Mouse (Mus musculus) stomach, embryonic 15.5 days (tissue): ENCODE measurements at regions not wholly inside any gene's neighbourhood (a gene's known extent, or its start where the extent isn't known, plus 50 kb on each side); places are given as distances from the start of the nearest gene placed in this dataset.

Source experiments
- ATAC-seq: fragments of 200-750 bp; cut with Nextera tagmentation; 2 replicates; pipeline ENCODE4 v1.8.0; 2017; ENCODE audit warnings: low read depth, moderate number of reproducible peaks, moderate TSS enrichment; ENCODE audit not compliant: insufficient read depth, low FRiP score
- H3K27ac ChIP-seq: fragments of 300-500 bp; sonication (generic); 2 replicates; pipeline ENCODE4 v1.5.1; 2015; ENCODE audit warnings: mild to moderate bottlenecking, inconsistent platforms
- H3K27me3 ChIP-seq: fragments of 300-500 bp; sonication (generic); replicated peaks from 2 replicates; pipeline ENCODE4 v1.6.1; 2015; ENCODE audit warnings: inconsistent platforms
- H3K36me3 ChIP-seq: fragments of 300-500 bp; sonication (generic); 2 replicates; pipeline ENCODE4 v1.6.1; 2015; ENCODE audit warnings: inconsistent platforms
- H3K4me1 ChIP-seq: fragments of 300-500 bp; sonication (generic); 2 replicates; pipeline ENCODE4 v1.6.1; 2015; ENCODE audit warnings: inconsistent platforms
- H3K4me2 ChIP-seq: fragments of 300-500 bp; sonication (generic); 2 replicates; pipeline ENCODE4 v1.6.1; 2015; ENCODE audit warnings: mild to moderate bottlenecking, inconsistent platforms
- H3K4me3 ChIP-seq: fragments of 300-500 bp; sonication (generic); replicated peaks from 2 replicates; pipeline ENCODE4 v1.5.1; 2015; ENCODE audit warnings: inconsistent platforms
- H3K9ac ChIP-seq: fragments of 300-500 bp; sonication (generic); 2 replicates; pipeline ENCODE4 v1.6.1; 2015; ENCODE audit warnings: inconsistent platforms
- H3K9me3 ChIP-seq: fragments of 300-500 bp; sonication (generic); 2 replicates; pipeline ENCODE4 v1.6.1; 2016; ENCODE audit warnings: inconsistent platforms
- WGBS: fragments of 180-500 bp; shearing (Covaris S2); methylation state at CpG from one replicate; pipeline ENCODE4 v1.1.7; 2015; 5-methylcytosine and 5-hydroxymethylcytosine counted together

GRCm38 (mm10) chr13:116619105-116619504, 309.6 kb upstream of the Isl1 start:
- Histone ChIP-seq H3K4me2 (no peak overlapping the region), H3K9ac (no peak overlapping the region), H3K27ac (no peak overlapping the region), H3K9me3 (no peaks in the 10 kb centered on the region), H3K4me1 (no peaks in the 10 kb centered on the region), H3K36me3 (no peaks in the 10 kb centered on the region), H3K27me3 (no peaks in the 10 kb centered on the region), H3K4me3 (no peak overlapping the region)
- 77% methylated on average over 5 of the region's 5 CpGs for WGBS
- no peak for ATAC-seq

GRCm38 (mm10) chr13:116596346-116596745, 286.9 kb upstream of the Isl1 start:
- Histone ChIP-seq H3K9me3 (no peaks in the 10 kb centered on the region), H3K4me2 (no peak overlapping the region), H3K4me1 (no peaks in the 10 kb centered on the region), H3K27me3 (no peaks in the 10 kb centered on the region), H3K27ac (no peak overlapping the region), H3K36me3 (no peaks in the 10 kb centered on the region), H3K9ac (no peak overlapping the region), H3K4me3 (no peak overlapping the region)
- 88% methylated on average over 4 of the region's 4 CpGs for WGBS
- no peak for ATAC-seq

DNA sequence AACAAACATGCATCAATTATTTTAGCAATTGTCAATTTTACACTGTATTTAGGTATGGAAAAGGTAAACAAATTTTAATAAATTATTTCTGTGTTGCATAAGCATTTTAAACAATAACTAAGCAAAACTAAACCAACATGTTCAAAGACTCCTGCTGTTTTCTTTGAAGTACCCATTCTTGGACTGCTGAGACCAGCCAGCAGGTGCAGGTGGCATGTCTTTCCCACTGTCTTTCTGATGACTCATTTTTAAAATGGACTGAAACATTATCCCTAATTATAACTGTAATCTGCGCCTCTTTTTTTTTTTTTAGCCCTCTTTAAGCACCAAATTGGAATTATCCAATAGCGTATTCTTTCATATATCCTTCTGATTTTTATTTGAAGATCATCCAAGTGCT, 286.0 kb upstream of the Isl1 start:
- 90% methylated on average over 2 of the region's 2 CpGs for WGBS
- no peaks in the 10 kb centered on the region for H3K27me3 ChIP-seq
- H3K4me2 ChIP-seq: no peak overlapping the region

DNA sequence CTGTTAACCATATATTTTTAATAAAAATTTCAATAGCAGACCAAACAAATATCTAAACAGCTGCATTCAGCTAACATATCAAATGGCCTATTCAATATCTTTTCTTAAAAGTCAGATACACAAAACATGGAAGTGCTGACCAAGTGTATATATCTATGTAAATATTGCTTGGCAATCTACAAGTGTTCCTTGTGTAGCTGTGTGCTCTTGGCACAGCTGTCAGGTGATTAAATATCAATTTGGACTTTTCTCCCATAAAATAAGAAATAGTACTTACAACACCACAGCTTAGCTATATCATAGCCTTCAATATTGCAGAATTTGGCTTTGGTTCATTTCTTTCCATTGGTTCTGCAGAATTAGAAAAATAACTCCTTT, 266.5 kb upstream of the Isl1 start:
- no peak overlapping the region for H3K4me2 ChIP-seq
- no peak for ATAC-seq

More for the DNA sequence above, 286.0 kb upstream of the Isl1 start:
- Histone ChIP-seq H3K36me3 (no peaks in the 10 kb centered on the region), H3K27ac (no peak overlapping the region), H3K9ac (no peak overlapping the region), H3K4me1 (no peaks in the 10 kb centered on the region), H3K9me3 (no peaks in the 10 kb centered on the region), H3K4me3 (no peak overlapping the region)
- no peak for ATAC-seq

DNA sequence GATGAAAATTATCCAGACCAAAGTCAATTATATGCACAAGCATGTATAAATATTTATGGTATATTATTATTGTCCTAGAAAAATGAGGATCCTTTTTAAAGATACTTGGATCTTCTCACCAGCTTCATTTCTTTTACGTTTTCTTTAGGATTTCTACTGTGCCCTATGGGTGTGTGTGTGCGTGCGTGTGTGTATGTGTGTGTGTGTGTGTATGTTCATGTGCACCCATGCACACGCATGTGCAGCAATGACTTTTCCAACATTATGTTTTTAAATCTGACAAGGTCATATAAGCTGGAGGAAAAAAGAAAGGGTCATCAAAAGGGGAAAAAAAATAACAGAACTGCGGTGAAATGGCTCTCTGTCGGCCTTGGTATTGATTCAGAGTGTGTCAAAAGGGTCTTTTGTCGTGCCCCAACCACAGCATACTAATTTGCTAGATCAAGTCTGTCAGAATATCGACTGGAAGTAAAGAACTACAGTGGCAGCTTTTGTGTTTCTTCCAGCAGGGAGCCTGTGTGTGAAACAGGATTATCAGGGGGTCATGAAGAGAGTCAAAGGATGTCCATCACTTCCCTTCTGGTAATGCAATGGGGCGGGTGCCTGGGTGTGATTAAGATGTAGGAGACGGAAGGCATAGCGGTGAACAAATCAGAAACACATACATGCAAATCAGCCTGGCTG, 265.9 kb upstream of the Isl1 start:
- Histone ChIP-seq H3K4me2 (no peak overlapping the region), H3K4me3 (no peak overlapping the region), H3K27ac (no peak overlapping the region), H3K9ac (no peak overlapping the region), H3K27me3 (no peaks in the 10 kb centered on the region), H3K9me3 (no peaks in the 10 kb centered on the region), H3K36me3 (no peaks in the 10 kb centered on the region), H3K4me1 (no peaks in the 10 kb centered on the region)
- WGBS: 64% methylated on average over 11 of the region's 11 CpGs
- ATAC-seq: no peak

More for the DNA sequence above, 266.5 kb upstream of the Isl1 start:
- no peak overlapping the region for H3K4me3 ChIP-seq
- no peak overlapping the region for H3K27ac ChIP-seq
- no peak overlapping the region for H3K9ac ChIP-seq
- H3K36me3 ChIP-seq: no peaks in the 10 kb centered on the region
- H3K27me3 ChIP-seq: no peaks in the 10 kb centered on the region
- H3K4me1 ChIP-seq: no peaks in the 10 kb centered on the region
- H3K9me3 ChIP-seq: no peaks in the 10 kb centered on the region

DNA sequence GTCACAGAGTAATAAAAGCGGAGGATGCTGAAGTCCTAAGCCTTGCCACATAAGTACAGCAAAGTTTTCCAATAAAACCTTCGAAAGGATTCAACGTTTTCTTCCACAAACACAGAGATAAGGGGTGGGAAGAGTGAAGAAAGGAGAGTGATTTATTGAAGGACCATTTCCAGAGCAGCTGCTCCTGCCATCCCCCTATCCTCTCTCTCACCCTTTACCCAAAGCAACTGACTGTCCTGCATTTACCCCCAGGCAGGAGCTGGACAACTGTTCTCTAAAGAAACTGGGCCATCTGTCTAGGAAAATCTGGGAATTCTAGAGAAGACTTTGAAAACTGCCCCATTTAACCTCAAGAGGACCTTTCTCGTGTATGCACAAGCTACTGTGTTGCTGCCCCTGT, 245.6 kb upstream of the Isl1 start:
- Histone ChIP-seq H3K27ac (no peak overlapping the region), H3K9ac (no peak overlapping the region), H3K36me3 (no peaks in the 10 kb centered on the region), H3K9me3 (no peaks in the 10 kb centered on the region), H3K4me3 (no peak overlapping the region), H3K4me2 (no peak overlapping the region), H3K4me1 (no peaks in the 10 kb centered on the region), H3K27me3 (no peaks in the 10 kb centered on the region)
- 40% methylated on average over 4 of the region's 4 CpGs for WGBS
- ATAC-seq: no peak

DNA sequence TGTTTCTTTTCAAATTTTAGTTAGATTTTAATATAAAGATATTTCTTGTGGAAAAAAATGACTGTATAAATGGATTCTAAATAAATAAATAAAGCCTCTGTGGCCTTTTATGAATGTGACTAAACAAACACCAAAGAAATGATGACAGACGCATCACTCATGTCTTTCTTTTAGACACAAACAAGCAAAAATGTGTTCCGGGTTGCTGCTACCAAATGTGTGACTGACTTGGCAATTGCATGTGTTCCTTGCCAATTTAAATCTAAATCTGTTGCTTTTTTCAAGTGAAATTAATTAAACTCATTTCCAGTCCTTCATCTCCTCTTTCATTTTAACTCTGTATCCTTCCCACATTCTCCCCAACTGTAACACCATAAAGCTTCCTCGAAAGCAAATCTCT, 225.7 kb upstream of the Isl1 start:
- Histone ChIP-seq H3K27ac (no peak overlapping the region), H3K27me3 (no peaks in the 10 kb centered on the region), H3K9ac (no peak overlapping the region), H3K9me3 (no peaks in the 10 kb centered on the region), H3K36me3 (no peaks in the 10 kb centered on the region), H3K4me2 (no peak overlapping the region), H3K4me3 (no peak overlapping the region), H3K4me1 (no peaks in the 10 kb centered on the region)
- ATAC-seq: no peak
- 74% methylated on average over 3 of the region's 3 CpGs for WGBS

- 79% methylated on average over 3 of the region's 3 CpGs for WGBS
- H3K27ac ChIP-seq: no peak overlapping the region
- no peaks in the 10 kb centered on the region for H3K9me3 ChIP-seq
- H3K4me1 ChIP-seq: no peaks in the 10 kb centered on the region
- H3K27me3 ChIP-seq: no peaks in the 10 kb centered on the region
- H3K36me3 ChIP-seq: no peaks in the 10 kb centered on the region
- no peak overlapping the region for H3K9ac ChIP-seq
- no peak overlapping the region for H3K4me3 ChIP-seq
- H3K4me2 ChIP-seq: no peak overlapping the region
- ATAC-seq: no peak
Measured at GRCm38 (mm10) chr13:116533163-116533562, 223.7 kb upstream of the Isl1 start.

DNA sequence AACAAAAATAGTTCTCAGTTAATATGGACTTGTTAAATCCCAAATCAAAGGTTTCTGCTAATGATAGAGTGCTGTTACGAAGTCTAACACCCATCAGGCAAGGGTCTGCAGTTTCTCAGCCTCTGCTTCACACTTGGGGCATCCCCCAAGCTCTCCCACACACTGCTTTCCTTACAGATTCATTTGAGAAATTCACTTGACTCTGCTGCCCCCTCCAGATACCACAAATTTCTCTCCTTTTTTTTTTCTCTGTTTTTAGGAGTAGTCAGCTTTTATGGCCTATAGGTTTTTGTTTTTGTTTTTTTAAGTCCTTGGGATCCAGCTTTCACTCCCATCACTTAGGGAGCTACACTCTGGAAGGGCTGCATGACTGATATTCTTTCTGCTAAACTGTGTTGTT, 218.8 kb upstream of the Isl1 start:
- 30% methylated on average over 1 of the region's 1 CpGs for WGBS
- H3K36me3 ChIP-seq: no peaks in the 10 kb centered on the region
- H3K9ac ChIP-seq: no peak overlapping the region
- H3K4me3 ChIP-seq: no peak overlapping the region
- no peaks in the 10 kb centered on the region for H3K4me1 ChIP-seq
- ATAC-seq: no peak
- no peak overlapping the region for H3K4me2 ChIP-seq
- H3K27me3 ChIP-seq: no peaks in the 10 kb centered on the region
- H3K9me3 ChIP-seq: no peaks in the 10 kb centered on the region
- no peak overlapping the region for H3K27ac ChIP-seq

DNA sequence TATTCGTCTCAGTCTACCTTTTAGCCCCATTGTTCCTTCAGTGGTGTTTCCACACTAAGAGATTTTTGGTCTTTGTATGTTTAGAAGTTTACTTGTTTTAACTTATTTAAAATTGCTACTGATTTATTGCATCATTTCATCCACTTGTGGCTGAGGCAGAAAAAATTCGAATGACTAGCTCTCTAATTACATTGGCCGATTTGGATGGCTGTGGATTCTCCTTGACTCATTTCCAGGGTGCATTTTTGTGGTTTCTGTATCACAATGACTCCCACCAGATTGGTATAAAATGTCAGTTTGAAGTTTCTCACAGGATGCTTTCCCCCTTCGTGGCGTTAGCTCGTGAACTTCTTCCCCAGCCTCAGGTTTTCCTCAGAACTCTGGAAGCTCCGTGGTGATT, 217.5 kb upstream of the Isl1 start:
- no peak overlapping the region for H3K27ac ChIP-seq
- ATAC-seq: no peak
- H3K4me1 ChIP-seq: no peaks in the 10 kb centered on the region
- no peaks in the 10 kb centered on the region for H3K9me3 ChIP-seq
- H3K27me3 ChIP-seq: no peaks in the 10 kb centered on the region
- H3K4me3 ChIP-seq: no peak overlapping the region
- WGBS: 50% methylated on average over 7 of the region's 7 CpGs
- no peaks in the 10 kb centered on the region for H3K36me3 ChIP-seq
- H3K4me2 ChIP-seq: no peak overlapping the region
- no peak overlapping the region for H3K9ac ChIP-seq

GRCm38 (mm10) chr13:116523713-116524303, 214.3 kb upstream of the Isl1 start:
- WGBS: 10% methylated on average over 8 of the region's 8 CpGs
- H3K4me3 ChIP-seq: no peak overlapping the region
- H3K9ac ChIP-seq: no peak overlapping the region
- H3K4me2 ChIP-seq: no peak overlapping the region
- ATAC-seq: no peak
- H3K9me3 ChIP-seq: no peaks in the 10 kb centered on the region
- no peaks in the 10 kb centered on the region for H3K27me3 ChIP-seq
- H3K36me3 ChIP-seq: no peaks in the 10 kb centered on the region
- H3K27ac ChIP-seq: no peak overlapping the region
- no peaks in the 10 kb centered on the region for H3K4me1 ChIP-seq

- ATAC-seq: no peak
- no peak overlapping the region for H3K4me3 ChIP-seq
- H3K27ac ChIP-seq: no peak overlapping the region
- WGBS: 38% methylated on average over 13 of the region's 13 CpGs
- no peaks in the 10 kb centered on the region for H3K36me3 ChIP-seq
- H3K27me3 ChIP-seq: no peaks in the 10 kb centered on the region
- H3K9ac ChIP-seq: no peak overlapping the region
- H3K4me2 ChIP-seq: no peak overlapping the region
- H3K4me1 ChIP-seq: no peaks in the 10 kb centered on the region
- no peaks in the 10 kb centered on the region for H3K9me3 ChIP-seq
Measured at GRCm38 (mm10) chr13:116514640-116515311, 205.3 kb upstream of the Isl1 start.
